30 mouse cellular contexts compared by ENCODE assay signal in genomic region chr12:103068161-103068560, GRCm38 (mm10).
"Had no signal": no experiment of that assay in that cellular context is flagged by ENCODE, and none has a peak within 500 bp of the region (broad histone marks: within the 10 kb centered on the region; RNA-seq: fewer than 3 reads in every experiment).

No protein-coding gene starts in this region.

- H3K4me1 ChIP-seq: limb, embryonic 10.5 days; limb, embryonic 12.5 days; limb, embryonic 13.5 days; limb, embryonic 15.5 days; liver, embryonic 12.5 days; liver, embryonic 13.5 days; liver, embryonic 15.5 days; lung, embryonic 15.5 days; megakaryocyte, embryonic 14.5 days; midbrain, embryonic 10.5 days; midbrain, embryonic 12.5 days; midbrain, embryonic 13.5 days; midbrain, embryonic 15.5 days; neural tube, embryonic 12.5 days had no signal

- H3K9ac ChIP-seq: limb, embryonic 12.5 days; limb, embryonic 13.5 days; limb, embryonic 15.5 days; liver, embryonic 12.5 days; liver, embryonic 13.5 days; liver, embryonic 14.5 days; liver, embryonic 15.5 days; liver, postnatal 0 days; lung, embryonic 14.5 days; lung, embryonic 15.5 days; midbrain, embryonic 12.5 days; midbrain, embryonic 13.5 days; midbrain, embryonic 15.5 days; neural tube, embryonic 12.5 days had no signal

- ATAC-seq: liver, embryonic 12.5 days; liver, postnatal 0 days; lung, postnatal 0 days; midbrain, embryonic 13.5 days; midbrain, embryonic 15.5 days had no signal

- H3K9me3 ChIP-seq: limb, embryonic 10.5 days; limb, embryonic 12.5 days; limb, embryonic 13.5 days; limb, embryonic 15.5 days; liver, embryonic 12.5 days; liver, embryonic 13.5 days; liver, embryonic 15.5 days; lung, embryonic 15.5 days; midbrain, embryonic 10.5 days; midbrain, embryonic 12.5 days; midbrain, embryonic 13.5 days; midbrain, embryonic 15.5 days; neural tube, embryonic 12.5 days had no signal

- H3K27me3 ChIP-seq: limb, embryonic 12.5 days; limb, embryonic 13.5 days; limb, embryonic 15.5 days; liver, embryonic 12.5 days; liver, embryonic 13.5 days; liver, embryonic 15.5 days; lung, embryonic 15.5 days; midbrain, embryonic 12.5 days; midbrain, embryonic 13.5 days; midbrain, embryonic 15.5 days; neural tube, embryonic 12.5 days had no signal

- H3K4me3 ChIP-seq: limb, embryonic 10.5 days; limb, embryonic 12.5 days; limb, embryonic 13.5 days; limb, embryonic 15.5 days; liver, embryonic 12.5 days; liver, embryonic 13.5 days; liver, embryonic 15.5 days; lung, embryonic 15.5 days; megakaryocyte, embryonic 14.5 days; midbrain, embryonic 10.5 days; midbrain, embryonic 12.5 days; midbrain, embryonic 13.5 days; midbrain, embryonic 15.5 days; myocyte; neural tube, embryonic 12.5 days had no signal

- H3K36me3 ChIP-seq: limb, embryonic 10.5 days; limb, embryonic 12.5 days; limb, embryonic 13.5 days; limb, embryonic 15.5 days; liver, embryonic 12.5 days; liver, embryonic 13.5 days; liver, embryonic 15.5 days; lung, embryonic 15.5 days; midbrain, embryonic 10.5 days had no signal

- H3K27ac ChIP-seq: limb, embryonic 10.5 days; limb, embryonic 12.5 days; limb, embryonic 13.5 days; limb, embryonic 15.5 days; liver, embryonic 12.5 days; liver, embryonic 13.5 days; liver, embryonic 14.5 days; liver, embryonic 15.5 days; lung, embryonic 15.5 days; macrophage; midbrain, embryonic 10.5 days; midbrain, embryonic 12.5 days; midbrain, embryonic 13.5 days; midbrain, embryonic 15.5 days; neural tube, embryonic 12.5 days had no signal

- DNase-seq: left cerebral cortex, postnatal 4 days; liver; liver, embryonic 13.5 days; liver, postnatal 0 days; lung, adult 18-20 months; lung, adult 2 months; lung, embryonic 14.5 days; lung, postnatal 10 days; lung, postnatal 14 days; lung, postnatal 36 days; lung, postnatal 4 days; midbrain, embryonic 14.5 days had no signal

- H3K4me2 ChIP-seq: limb, embryonic 12.5 days; limb, embryonic 13.5 days; limb, embryonic 15.5 days; liver, embryonic 11.5 days; liver, embryonic 12.5 days; liver, embryonic 13.5 days; liver, embryonic 15.5 days; lung, embryonic 14.5 days; lung, embryonic 15.5 days; midbrain, embryonic 12.5 days; midbrain, embryonic 13.5 days; midbrain, embryonic 15.5 days; neural tube, embryonic 12.5 days had no signal
